Mouse (Mus musculus): Measurements from ENCODE around the gene Ergic1.

Gene Ergic1

DNA sequence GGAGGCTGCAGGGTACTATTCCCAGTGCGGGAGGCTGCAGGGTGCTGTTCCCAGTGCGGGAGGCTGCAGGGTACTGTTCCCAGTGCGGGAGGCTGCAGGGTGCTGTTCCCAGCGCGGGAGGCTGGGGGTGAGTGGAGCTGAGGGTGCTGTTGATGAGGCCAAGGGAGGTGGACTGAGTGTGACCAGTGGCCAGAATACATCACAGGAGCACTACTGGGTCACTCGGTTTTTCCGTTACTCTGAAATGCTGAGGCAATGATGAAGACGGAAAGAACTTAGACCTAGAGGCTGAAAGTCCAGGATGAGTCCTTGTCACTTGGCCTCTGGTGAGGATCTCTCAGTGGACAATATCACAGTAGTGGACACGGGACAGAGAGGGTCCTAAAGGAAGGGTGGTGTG lies 71.9 kb downstream of the Ergic1 start:
- DNase-seq, result no peak

DNA sequence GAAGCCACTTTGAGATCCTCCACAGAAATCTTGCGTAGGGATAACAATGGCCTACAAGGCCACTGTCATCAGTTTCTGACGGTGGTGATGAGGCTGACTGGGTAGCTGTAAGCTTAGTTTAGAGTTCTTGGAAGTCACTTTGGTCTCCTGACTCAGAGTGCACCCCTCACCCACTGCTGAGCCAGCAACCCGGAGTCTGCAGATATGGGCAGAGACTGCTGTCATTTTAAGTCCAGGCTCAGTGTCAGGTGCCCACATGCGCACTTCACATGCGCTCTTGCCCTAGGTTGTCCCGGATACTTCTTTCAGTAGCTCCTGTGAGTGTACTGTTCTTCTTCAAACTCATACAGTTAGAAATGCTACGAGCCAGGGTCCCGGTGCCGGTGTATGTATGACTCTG lies 72.6 kb downstream of the Ergic1 start:
- DNase-seq, result no peak

DNA sequence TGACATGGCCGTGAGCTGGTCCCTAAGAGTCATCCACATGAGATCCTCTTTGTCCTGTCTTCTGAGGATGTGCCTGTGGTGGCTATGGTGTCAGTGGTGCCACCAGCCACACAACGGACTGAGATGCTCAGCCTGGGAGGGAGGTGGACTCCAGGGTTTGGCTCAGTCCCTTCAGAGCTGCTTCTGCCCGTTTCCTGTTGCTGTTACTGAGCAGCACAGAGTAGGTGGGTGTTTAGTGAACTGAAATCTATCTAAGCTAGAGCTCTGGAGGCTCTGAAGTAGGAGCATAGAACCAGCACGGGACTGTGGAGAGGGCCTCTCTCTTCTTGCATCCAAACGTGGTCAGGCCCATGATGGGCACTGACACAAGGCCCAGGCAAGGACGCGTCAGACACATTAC lies 73.2 kb downstream of the Ergic1 start:
- DNase-seq, result no peak

DNA sequence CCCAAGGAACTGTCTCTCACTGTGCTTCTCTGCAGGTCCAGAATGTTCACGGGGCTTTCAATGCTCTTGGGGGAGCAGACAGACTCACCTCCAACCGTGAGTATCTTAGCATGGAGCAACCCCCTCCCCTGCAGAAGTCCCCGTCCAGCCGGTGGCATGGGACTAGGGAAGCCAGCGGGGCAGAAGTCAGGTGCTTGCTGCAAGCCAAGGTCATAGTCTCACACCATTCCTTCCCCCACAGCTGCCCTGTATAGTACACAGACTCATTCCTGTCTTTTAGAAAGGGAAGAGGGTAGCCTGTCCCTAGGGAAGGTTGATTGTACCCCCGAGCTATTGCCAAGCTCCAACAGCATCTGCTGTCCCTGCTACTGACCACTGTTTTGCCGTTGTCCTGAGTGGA lies 74.7 kb downstream of the Ergic1 start:
- DNase-seq, result no peak

- no peak for DNase-seq
These were observed 76.6 kb downstream of the Ergic1 start for GRCm38 (mm10) chr17:26637851-26638250.

DNA sequence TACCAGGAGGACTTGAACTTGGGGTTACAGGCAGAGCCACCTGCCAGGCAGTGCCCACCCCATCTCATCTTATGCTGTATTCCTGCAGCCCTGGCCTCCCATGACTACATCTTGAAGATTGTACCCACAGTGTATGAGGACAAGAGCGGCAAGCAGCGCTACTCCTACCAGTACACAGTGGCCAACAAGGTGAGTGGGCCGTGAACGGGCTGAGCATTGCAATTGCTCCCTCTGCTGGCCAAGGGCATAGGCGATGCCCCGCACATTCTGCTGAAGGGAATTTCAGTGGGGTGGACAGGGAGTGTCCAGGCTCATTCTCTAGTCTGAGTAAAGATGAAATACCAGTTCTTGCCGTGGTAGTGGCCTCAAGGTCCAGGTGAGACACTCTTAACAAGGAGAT lies 77.4 kb downstream of the Ergic1 start:
- DNase-seq, result peak; percentile 86 to 90

DNA sequence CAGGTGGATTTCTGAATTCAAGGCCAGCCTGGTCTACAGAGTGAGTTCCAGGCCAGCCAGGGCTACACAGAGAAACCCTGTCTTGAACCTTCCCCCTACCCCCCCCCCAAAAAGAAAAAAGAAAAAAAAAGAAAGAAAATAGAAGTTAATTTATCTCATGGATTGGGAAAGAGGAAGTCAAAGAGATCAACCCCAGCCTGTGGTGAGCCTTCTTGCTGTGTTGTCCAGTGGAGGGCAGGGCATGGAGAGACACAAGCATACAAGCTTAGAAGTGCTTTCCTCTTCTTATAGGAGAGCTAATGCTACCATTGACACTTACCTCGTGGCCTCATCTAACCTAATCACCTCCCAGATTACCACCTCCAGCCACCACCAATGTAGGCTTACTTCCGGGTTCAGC lies 78.5 kb downstream of the Ergic1 start:
- DNase-seq, result no peak

DNA sequence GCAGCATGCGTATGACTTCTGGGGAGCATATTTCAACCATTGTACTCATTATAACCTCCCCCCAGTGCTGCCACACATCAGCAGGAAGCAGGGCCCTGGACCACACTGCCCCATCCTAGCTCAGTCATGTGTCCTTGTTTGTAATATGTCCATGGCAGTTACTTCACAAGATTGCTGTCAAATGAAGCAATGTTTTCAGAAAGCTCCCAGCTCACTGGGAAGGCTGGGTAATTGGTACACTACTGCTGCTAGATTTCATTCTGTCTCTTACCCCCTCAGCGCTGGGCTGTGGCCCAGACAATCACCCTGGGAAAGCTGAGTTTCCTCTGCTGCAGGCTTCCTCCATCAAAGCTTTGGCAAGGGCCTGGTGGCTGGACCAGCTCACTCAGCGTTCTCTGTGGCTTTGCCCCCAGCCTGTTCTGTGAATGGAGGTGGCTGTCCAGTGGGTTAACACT lies 79.0 kb downstream of the Ergic1 start:
- no peak for DNase-seq

- DNase-seq, result no peak
These were observed 82.2 kb downstream of the Ergic1 start for GRCm38 (mm10) chr17:26643456-26643855.

- no peak for DNase-seq
These were observed 82.7 kb downstream of the Ergic1 start for GRCm38 (mm10) chr17:26643993-26644392.

- no peak for DNase-seq
These were observed 83.5 kb downstream of the Ergic1 start for GRCm38 (mm10) chr17:26644509-26645410.

GRCm38 (mm10) chr17:26645411-26645854 lies 84.1 kb downstream of the Ergic1 start:
- no peak for DNase-seq

GRCm38 (mm10) chr17:26647283-26647682 lies 86.0 kb downstream of the Ergic1 start:
- no peak for DNase-seq

- DNase-seq, result no peak
These were observed 88.3 kb downstream of the Ergic1 start for GRCm38 (mm10) chr17:26649565-26649964.

- DNase-seq, result peak; percentile 57 to 68
These were observed 89.4 kb downstream of the Ergic1 start for GRCm38 (mm10) chr17:26650451-26651363.

DNA sequence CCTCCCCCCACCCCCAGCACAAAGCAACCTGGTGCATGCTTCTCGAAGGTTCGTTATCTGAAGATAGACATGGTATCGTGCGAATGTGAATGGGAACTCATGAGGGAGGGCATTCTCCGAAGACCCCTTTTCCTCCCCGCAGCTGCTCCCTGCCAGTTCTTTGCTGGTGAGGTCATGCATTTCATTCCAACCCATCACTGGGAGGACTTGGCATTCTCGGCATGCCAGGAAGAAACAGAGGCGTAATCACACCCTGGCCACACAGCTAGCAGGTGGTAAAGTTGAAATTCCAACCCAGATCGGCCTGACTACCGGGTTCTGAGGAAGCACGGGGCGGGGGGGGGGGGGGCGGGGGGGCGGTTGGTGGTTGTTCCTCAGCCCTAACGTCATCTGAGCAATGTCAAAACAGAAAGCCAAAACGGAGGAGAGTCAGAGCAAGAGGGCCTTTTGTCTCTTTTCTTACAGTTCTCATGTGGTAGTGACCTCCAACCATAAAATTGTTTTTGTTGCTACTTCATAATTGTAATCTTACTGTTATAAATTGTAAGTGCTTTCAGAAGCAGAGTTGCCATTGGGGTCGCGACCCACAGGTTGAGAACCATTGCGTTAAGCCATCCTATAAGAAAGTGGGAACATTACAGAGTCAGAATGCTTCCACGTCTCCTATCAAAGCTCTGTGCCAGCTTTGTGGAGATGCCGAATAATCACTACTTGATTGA lies 97.7 kb downstream of the Ergic1 start:
- no peak for DNase-seq

DNA sequence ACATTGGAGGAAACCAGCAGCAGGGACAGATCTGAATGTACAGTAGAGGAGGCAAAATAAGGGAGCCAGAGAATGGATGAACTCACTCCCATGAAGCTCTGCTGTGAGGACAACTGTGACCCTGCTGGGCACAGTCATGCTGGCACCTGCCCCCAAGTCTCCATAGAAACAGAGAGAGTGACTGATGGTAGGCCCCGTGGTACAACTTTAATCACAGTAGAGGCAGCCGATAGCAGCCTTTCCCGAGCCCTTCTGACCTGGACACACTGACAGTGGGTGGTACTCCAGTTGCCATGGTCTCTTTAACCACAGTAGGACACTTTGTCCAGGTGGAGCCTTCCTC lies 98.3 kb downstream of the Ergic1 start:
- DNase-seq, result no peak

- DNase-seq, result peak; percentile 92 to 94
These were observed 99.1 kb downstream of the Ergic1 start for GRCm38 (mm10) chr17:26660192-26660912.

DNA sequence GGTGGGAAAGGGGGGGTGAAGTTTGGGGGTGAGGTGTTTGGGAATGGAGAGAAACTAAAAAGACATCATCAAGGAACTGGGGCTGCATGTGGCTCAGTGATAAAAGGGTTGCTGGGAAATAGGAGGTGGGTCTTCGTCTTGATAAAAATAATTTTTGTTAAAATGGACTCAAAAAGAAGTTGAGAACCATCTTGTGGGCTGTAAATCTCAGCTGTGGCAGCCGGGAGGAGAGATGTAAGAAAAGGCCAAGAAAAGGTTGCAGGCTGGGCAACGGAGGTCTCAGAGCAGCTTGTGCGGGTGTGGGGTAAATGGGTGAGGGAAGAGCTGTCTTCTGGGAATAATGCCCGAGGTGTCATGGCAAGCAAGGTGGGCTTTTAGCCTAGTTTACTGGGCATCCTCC lies 100.9 kb downstream of the Ergic1 start:
- no peak for DNase-seq

- peak; percentile 96 to 98 for DNase-seq
These were observed 101.8 kb downstream of the Ergic1 start, which contains the start of gene Atp6v0e for GRCm38 (mm10) chr17:26662978-26663683. Atp6v0e (plus strand) TSS chr17:26663231.

DNA sequence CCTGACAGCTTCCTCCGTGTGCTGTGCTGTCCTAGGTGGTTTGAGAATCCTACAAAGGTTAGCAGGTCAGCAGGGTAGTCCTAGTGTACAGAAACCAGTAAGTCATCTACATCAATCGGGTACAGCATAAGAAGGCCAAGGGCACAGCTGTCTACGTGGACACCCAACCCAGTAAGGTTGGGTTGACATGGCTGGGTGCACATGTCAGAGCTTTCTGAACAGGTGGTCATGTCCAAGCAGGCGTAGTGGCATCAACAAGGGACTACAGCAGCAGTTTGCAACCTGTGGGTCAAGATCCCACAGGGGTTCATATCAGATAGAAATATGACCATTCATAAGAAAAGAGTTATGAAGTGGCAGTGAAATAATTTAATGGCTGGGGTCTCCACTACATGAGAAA lies 104.3 kb downstream of the Ergic1 start:
- no peak for DNase-seq
